Mouse (Mus musculus) lung, postnatal 36 days (tissue): ENCODE measurements around the gene Gm21921.
"Not testable (repeated sequence)": the region's sequence is repeated elsewhere in the genome, so short reads cannot be mapped to it uniquely, and the experiment has no call there.

Source experiments
- DNase-seq: peaks from one replicate; pipeline ENCODE4 v3.0.0; 2022; ENCODE audit warnings: mixed read lengths

Gene Gm21921

DNA sequence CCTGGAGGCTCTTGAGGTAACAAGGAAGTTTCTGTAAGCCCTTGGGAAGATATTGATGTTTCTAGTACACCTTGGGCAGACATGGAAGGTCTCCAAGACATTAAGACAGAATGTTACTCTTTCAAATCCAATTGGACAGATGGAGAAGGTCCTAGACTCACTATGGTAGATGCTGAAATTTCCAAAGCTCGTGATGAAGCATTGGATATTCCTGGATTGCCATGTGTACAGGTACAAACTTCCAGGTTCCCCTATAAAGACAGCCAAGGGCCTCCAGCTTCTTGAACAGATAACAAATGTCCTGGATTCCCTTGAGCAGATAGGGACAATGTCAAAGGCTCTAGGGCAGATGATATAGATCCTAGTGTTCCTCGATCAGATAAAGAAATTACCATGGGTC is at the start of gene Gm21921:
Gene Gm21921 (minus strand): TSS at position 101 of the 400 bp plus-strand sequence.
- DNase-seq, result not testable (repeated sequence)
